Mouse (Mus musculus): ENCODE results near the gene Ptpn11. TPM values are rescaled to one million over a fixed set of nuclear protein-coding genes. Genes with fewer than 3 reads are reported as not detected.

The Ptpn11 gene
- polyA plus RNA-seq, 1 experiment from 2014 or later = 25.8 TPM

GRCm38 (mm10) chr5:121137125-121137524 lies 54.1 kb downstream of the Ptpn11 start:
- H3K4me3 ChIP-seq = no peak overlapping the region
- no peaks in the 10 kb centered on the region for H3K27me3 ChIP-seq
- H3K4me2 ChIP-seq (replicated peaks) = no peak overlapping the region
- no peaks in the 10 kb centered on the region for H3K4me1 ChIP-seq
- H3K36me3 ChIP-seq = peaks cover 94% of the 10 kb centered on the region
- ATAC-seq (ENCODE audit: low FRiP score, low read depth) = no peak
- H3K9ac ChIP-seq = no peak overlapping the region
- H3K27ac ChIP-seq = no peak overlapping the region
- H3K9me3 ChIP-seq = no peaks in the 10 kb centered on the region
- WGBS = 93% methylated on average over 8 of the region's 8 CpGs

DNA sequence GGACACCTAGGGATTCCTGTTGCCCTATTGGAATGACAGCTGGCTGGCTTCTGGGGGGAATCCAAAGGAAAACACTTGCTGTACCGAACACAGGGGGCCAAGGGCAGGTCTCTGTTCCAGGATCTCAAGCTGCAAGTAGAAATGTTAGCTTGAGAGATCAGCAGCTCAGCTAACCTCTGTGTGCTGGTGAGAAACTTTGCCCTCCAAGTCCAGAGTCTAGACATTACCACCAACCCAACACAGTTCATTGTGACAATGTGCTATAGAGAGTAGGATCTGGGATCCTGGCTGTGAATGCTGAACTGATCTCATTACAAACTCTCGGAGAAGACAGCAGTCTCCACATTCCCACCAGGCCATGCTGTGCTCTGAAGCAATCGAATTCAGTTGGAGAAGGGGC lies 59.4 kb downstream of the Ptpn11 start:
- H3K36me3 ChIP-seq = peaks cover 72% of the 10 kb centered on the region
- 82% methylated on average over 3 of the region's 3 CpGs for WGBS
- H3K27ac ChIP-seq = no peak overlapping the region
- H3K4me2 ChIP-seq (replicated peaks) = no peak overlapping the region
- no peak for ATAC-seq (ENCODE audit: low FRiP score, low read depth)
- H3K4me3 ChIP-seq = no peak overlapping the region
- H3K9ac ChIP-seq = no peak overlapping the region
- H3K9me3 ChIP-seq = no peaks in the 10 kb centered on the region
- H3K4me1 ChIP-seq = no peaks in the 10 kb centered on the region
- no peaks in the 10 kb centered on the region for H3K27me3 ChIP-seq

- WGBS = 94% methylated on average over 5 of the region's 5 CpGs
- Histone ChIP-seq H3K4me2 (replicated peaks) (no peak overlapping the region), H3K36me3 (peaks cover 47% of the 10 kb centered on the region), H3K9ac (no peak overlapping the region), H3K27ac (no peak overlapping the region), H3K4me3 (no peak overlapping the region), H3K9me3 (no peaks in the 10 kb centered on the region), H3K27me3 (no peaks in the 10 kb centered on the region), H3K4me1 (no peaks in the 10 kb centered on the region)
- no peak for ATAC-seq (ENCODE audit: low FRiP score, low read depth)
Observed at GRCm38 (mm10) chr5:121129254-121129653, 61.9 kb downstream of the Ptpn11 start.

- Histone ChIP-seq H3K4me1 (no peaks in the 10 kb centered on the region), H3K36me3 (peaks cover 16% of the 10 kb centered on the region), H3K9ac (no peak overlapping the region), H3K27me3 (no peaks in the 10 kb centered on the region), H3K4me3 (no peak overlapping the region), H3K9me3 (no peaks in the 10 kb centered on the region), H3K4me2 (replicated peaks) (no peak overlapping the region), H3K27ac (no peak overlapping the region)
- 81% methylated on average over 2 of the region's 2 CpGs for WGBS
- no peak for ATAC-seq (ENCODE audit: low FRiP score, low read depth)
Observed at GRCm38 (mm10) chr5:121126051-121126450, 65.1 kb downstream of the Ptpn11 start.

DNA sequence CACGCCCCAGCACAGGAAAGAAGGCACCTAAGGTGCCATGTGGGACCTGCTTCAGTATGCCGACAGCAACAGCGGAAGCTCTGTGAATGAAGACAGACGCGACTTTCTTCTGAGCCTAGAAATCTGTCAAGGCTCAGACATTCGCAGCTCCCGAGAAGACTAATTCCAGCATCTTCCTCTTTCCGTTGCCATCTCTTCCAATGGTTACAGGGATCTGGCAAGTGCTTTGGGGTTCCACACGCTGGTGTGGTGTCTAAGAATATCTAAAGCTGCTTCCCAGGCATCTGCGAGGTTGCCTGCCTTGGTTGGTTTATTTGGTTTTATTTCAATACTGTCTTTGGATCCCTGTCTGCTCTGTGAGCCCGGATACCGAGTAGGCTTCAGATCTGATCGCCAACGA lies 65.6 kb downstream of the Ptpn11 start:
- peaks cover 13% of the 10 kb centered on the region for H3K36me3 ChIP-seq
- no peak for ATAC-seq (ENCODE audit: low FRiP score, low read depth)
- H3K4me1 ChIP-seq = no peaks in the 10 kb centered on the region
- no peak overlapping the region for H3K9ac ChIP-seq
- no peak overlapping the region for H3K4me2 ChIP-seq (replicated peaks)
- H3K4me3 ChIP-seq = no peak overlapping the region
- H3K27ac ChIP-seq = no peak overlapping the region
- no peaks in the 10 kb centered on the region for H3K9me3 ChIP-seq
- H3K27me3 ChIP-seq = no peaks in the 10 kb centered on the region
- 87% methylated on average over 14 of the region's 14 CpGs for WGBS

DNA sequence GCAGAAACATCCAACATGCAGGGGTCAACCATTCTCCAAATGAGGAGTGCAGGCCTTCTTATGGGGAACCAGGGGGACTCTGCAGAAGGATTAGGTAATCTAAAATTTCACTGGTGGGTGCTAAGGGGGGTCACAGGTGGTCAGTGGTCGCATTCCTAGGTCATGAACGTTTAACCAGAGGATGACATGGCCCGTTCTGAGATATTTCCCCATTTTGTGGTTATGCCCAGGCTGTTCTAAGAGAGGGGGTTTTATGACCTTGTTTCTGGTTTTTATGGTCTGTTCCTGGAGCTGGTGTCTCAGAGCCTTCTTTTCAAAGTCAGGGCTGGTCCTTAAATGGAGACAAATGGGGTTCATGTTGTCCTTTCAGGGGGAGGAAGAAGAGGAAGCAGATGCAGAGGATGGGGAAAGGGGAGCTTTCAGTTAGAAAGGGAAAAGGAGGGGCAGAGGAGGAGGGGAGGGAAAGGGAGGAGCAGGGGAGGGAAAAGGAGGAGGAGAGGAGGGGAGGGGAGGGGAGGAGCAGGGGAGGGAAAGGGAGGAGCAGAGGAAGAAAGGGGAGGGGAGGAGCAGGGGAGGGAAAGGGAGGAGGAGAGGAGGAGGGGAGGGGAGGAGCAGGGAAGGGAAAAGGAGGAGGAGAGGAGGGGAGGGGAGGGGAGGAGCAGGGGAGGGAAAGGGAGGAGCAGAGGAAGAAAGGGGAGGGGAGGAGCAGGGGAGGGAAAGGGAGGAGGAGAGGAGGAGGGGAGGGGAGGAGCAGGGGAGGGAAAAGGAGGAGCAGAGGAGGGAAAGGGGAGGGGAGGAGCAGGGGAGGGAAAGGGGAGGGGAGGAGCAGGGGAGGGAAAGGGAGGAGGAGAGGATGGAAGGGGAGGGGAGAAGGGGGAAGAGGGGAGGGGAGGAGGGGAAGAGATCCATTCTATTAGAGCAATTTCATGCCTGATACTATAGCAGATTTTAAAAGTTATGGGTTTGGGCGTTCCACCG lies 66.7 kb downstream of the Ptpn11 start:
- no peak overlapping the region for H3K4me2 ChIP-seq (replicated peaks)
- ATAC-seq (ENCODE audit: low FRiP score, low read depth) = no peak
- H3K9ac ChIP-seq = no peak overlapping the region
- WGBS = 42% methylated on average over 5 of the region's 5 CpGs
- H3K4me1 ChIP-seq = peaks cover 4% of the 10 kb centered on the region; the same call in 1 of the 2 replicates
- H3K27me3 ChIP-seq = no peaks in the 10 kb centered on the region
- H3K9me3 ChIP-seq = no peaks in the 10 kb centered on the region
- H3K36me3 ChIP-seq = peaks cover 5% of the 10 kb centered on the region
- H3K4me3 ChIP-seq = no peak overlapping the region
- no peak overlapping the region for H3K27ac ChIP-seq

GRCm38 (mm10) chr5:121123399-121123798 lies 67.8 kb downstream of the Ptpn11 start:
- 83% methylated on average over 5 of the region's 5 CpGs for whole genome bisulfite sequencing

GRCm38 (mm10) chr5:121122577-121122976 lies 68.6 kb downstream of the Ptpn11 start:
- Histone ChIP-seq H3K9me3 (no peaks in the 10 kb centered on the region), H3K4me2 (replicated peaks) (no peak overlapping the region), H3K27ac (no peak overlapping the region), H3K4me3 (no peak overlapping the region), H3K9ac (no peak overlapping the region), H3K4me1 (peaks cover 10% of the 10 kb centered on the region), H3K36me3 (no peaks in the 10 kb centered on the region; the same call in 1 of the 2 replicates), H3K27me3 (no peaks in the 10 kb centered on the region)
- WGBS = 83% methylated on average over 3 of the region's 3 CpGs
- no peak for ATAC-seq (ENCODE audit: low FRiP score, low read depth)

More at GRCm38 (mm10) chr5:121123399-121123798, 67.8 kb downstream of the Ptpn11 start:
- H3K4me1 ChIP-seq = peaks cover 4% of the 10 kb centered on the region; the same call in 1 of the 2 replicates
- H3K9me3 ChIP-seq = no peaks in the 10 kb centered on the region
- no peak overlapping the region for H3K4me2 ChIP-seq (replicated peaks)
- no peaks in the 10 kb centered on the region for H3K27me3 ChIP-seq
- H3K27ac ChIP-seq = no peak overlapping the region
- H3K4me3 ChIP-seq = no peak overlapping the region
- no peak for ATAC-seq (ENCODE audit: low FRiP score, low read depth)
- no peak overlapping the region for H3K9ac ChIP-seq
- H3K36me3 ChIP-seq = no peaks in the 10 kb centered on the region; the same call in 1 of the 2 replicates

DNA sequence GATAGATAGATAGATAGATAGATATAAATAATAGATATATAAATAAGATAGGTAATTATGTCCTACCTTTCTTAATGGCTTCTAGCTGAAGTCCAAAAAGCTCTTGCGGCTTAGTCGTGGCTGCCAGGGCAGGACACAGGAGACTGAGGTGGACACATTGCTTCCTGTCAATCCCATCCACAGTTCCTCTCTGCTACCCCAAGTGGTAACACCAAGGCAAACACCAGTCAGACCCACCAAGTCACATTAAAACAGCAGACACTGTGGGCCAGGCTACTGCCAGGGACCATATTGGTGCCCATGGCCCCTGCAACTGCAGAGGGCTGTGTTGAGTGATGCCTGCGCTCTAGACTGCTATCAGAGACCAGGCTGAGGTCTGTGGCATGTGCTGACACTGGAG lies 69.2 kb downstream of the Ptpn11 start:
- no peak overlapping the region for H3K27ac ChIP-seq
- no peak overlapping the region for H3K9ac ChIP-seq
- H3K9me3 ChIP-seq = no peaks in the 10 kb centered on the region
- WGBS = 89% methylated on average over 3 of the region's 3 CpGs
- H3K4me1 ChIP-seq = peaks cover 11% of the 10 kb centered on the region
- no peak overlapping the region for H3K4me2 ChIP-seq (replicated peaks)
- no peak overlapping the region for H3K4me3 ChIP-seq
- H3K27me3 ChIP-seq = no peaks in the 10 kb centered on the region
- H3K36me3 ChIP-seq = no peaks in the 10 kb centered on the region; the same call in 1 of the 2 replicates
- ATAC-seq (ENCODE audit: low FRiP score, low read depth) = no peak

DNA sequence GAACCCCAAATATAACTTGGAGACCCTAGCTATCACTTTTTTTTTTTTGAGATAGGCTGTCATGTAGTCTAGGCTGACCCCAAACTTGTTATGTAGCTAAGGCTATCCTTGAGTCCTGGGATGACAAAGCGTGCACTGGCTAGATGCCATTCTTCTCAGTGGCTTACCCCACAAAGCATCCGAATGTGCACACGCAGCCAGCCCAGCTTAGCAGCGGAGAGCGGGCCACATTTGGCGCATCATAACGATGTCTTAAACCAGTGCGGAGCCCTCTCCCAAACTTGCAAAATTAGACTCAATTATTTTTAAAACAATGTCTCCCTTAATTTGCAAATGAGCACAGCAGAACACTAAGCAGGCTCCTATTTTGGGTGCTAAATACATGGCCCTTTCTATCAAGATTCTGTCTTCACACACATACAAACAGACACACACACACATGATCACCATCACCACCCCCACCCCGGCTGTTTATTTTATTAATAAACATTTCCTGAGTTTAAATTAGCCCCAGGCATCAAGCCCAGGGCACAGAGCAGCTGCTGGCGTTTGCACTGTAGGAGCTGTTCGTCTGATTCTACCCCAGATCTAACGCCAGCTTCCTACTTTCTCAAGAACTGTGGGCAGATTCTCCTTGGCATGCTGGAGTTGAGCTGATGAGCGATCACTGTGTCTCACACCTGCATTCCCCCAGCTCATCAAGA lies 71.7 kb downstream of the Ptpn11 start:
- no peaks in the 10 kb centered on the region for H3K9me3 ChIP-seq
- no peak overlapping the region for H3K27ac ChIP-seq
- no peaks in the 10 kb centered on the region for H3K36me3 ChIP-seq
- H3K4me2 ChIP-seq (replicated peaks) = no peak overlapping the region
- no peaks in the 10 kb centered on the region for H3K27me3 ChIP-seq
- peaks cover 11% of the 10 kb centered on the region for H3K4me1 ChIP-seq
- H3K9ac ChIP-seq = no peak overlapping the region
- H3K4me3 ChIP-seq = no peak overlapping the region
- ATAC-seq (ENCODE audit: low FRiP score, low read depth) = no peak
- WGBS = 59% methylated on average over 13 of the region's 13 CpGs

- Histone ChIP-seq H3K9ac (no peak overlapping the region), H3K36me3 (no peaks in the 10 kb centered on the region), H3K4me2 (replicated peaks) (no peak overlapping the region), H3K4me1 (peaks cover 11% of the 10 kb centered on the region), H3K9me3 (no peaks in the 10 kb centered on the region), H3K27me3 (no peaks in the 10 kb centered on the region), H3K4me3 (no peak overlapping the region), H3K27ac (no peak overlapping the region)
- WGBS = 27% methylated on average over 4 of the region's 4 CpGs
- ATAC-seq (ENCODE audit: low FRiP score, low read depth) = no peak
Observed at GRCm38 (mm10) chr5:121118345-121118744, 72.9 kb downstream of the Ptpn11 start.

DNA sequence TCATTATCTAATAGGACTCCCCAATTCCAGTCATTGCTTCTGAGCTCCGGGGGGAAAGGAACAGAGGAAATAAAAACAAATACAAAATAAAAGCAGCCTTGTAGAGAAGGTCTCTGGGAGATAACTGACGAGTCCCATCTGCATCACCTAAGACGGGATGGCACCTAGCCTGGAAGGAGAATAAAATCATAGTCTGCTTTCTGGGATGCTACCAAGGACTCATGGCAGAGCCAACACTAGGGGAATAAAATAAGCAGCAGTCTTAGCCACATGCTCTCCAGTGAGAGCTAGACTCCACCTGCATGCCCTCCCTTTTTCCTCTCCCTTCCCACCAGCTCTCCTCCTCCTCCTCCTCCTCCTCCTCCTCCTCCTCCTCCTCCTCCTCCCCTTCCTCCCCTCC lies 74.3 kb downstream of the Ptpn11 start:
- Histone ChIP-seq H3K4me1 (peaks cover 15% of the 10 kb centered on the region), H3K9me3 (no peaks in the 10 kb centered on the region), H3K4me3 (no peak overlapping the region), H3K9ac (no peak overlapping the region), H3K4me2 (replicated peaks) (no peak overlapping the region), H3K27me3 (no peaks in the 10 kb centered on the region), H3K27ac (no peak overlapping the region), H3K36me3 (no peaks in the 10 kb centered on the region)
- 77% methylated on average over 3 of the region's 3 CpGs for WGBS
- no peak for ATAC-seq (ENCODE audit: low FRiP score, low read depth)

Measured in limb, embryonic 13.5 days (tissue).